Mouse (Mus musculus) ES-Bruce4 (cell line): Measurements from ENCODE around the gene Trim65.

Experiments
- CTCF ChIP-seq: IDR thresholded peaks from one replicate; pipeline ENCODE4 v1.8.1; 2011; ENCODE audit warnings: low read depth, low read length
- EP300 ChIP-seq: IDR thresholded peaks from 2 replicates; pipeline ENCODE4 v1.6.1; 2011; ENCODE audit warnings: low read depth, low read length; ENCODE audit not compliant: insufficient read depth

GRCm38 (mm10) chr11:116109441-116110081 lies 21.4 kb downstream of the Trim65 start:
- no peak for TF ChIP-seq EP300
- no peak for TF ChIP-seq CTCF
